Mouse (Mus musculus) ovary, adult 18-20 months (tissue): ENCODE data around the gene Hfe.
"Not testable (repeated sequence)": the region's sequence is repeated elsewhere in the genome, so short reads cannot be mapped to it uniquely, and the experiment has no call there.

Source experiments
- DNase-seq: peaks from one replicate; pipeline ENCODE4 v3.0.0; 2022; ENCODE audit warnings: low spot score, mixed read lengths

Hfe gene

DNA sequence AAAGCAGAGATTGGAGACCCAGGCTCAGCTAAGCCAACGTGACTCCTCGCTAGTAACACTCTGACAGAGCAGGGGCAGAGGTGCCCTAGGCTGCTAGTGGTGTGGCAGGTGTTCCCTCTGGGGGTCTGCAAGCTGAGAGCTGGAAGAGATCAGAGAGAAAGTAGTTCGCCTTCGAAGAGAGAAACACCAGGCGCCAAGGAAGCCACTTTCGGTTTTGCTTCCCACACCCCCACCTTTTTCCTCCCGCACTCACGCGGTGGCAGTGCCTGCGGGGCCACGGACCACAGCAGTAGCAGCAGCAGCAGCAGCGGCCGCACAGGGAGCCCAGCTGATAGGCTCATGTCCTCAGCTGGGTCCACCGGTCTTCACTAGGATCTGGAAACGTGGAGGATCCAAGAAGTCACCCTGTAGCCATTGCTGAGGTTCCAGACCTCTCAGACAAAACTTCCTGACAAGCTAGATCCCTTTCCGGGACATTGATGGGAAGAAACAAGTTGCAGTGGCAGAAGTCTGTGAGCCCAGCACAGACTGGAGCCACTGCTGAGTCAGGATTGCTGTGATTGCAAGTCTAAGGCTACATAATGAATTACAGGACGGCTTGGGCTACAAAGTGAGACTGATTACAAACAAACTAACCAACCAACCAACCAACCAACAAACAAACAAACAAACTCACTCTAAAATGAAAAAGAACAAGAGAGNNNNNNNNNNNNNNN, at the start of gene Hfe:
Gene Hfe, minus strand, starts transcription at position 481 of the 716 bp plus-strand sequence.
- no peak for DNase-seq

DNA sequence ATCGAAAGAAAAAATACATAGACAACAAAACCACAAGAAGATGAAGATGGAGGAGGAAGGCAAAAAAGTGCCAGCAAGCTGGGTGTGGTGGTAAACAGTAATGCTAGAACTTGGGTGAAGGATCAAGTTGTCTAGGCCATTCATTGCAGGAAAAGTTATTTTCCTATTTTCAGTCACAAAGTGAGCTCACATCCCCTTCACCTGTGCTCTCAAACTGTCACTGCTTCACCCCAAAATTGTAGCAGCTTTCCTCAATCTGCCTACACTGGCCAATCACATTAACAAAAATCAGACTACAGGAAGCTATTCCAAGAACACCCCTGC, 49.2 kb upstream of the Hfe start:
- no peak for DNase-seq

DNA sequence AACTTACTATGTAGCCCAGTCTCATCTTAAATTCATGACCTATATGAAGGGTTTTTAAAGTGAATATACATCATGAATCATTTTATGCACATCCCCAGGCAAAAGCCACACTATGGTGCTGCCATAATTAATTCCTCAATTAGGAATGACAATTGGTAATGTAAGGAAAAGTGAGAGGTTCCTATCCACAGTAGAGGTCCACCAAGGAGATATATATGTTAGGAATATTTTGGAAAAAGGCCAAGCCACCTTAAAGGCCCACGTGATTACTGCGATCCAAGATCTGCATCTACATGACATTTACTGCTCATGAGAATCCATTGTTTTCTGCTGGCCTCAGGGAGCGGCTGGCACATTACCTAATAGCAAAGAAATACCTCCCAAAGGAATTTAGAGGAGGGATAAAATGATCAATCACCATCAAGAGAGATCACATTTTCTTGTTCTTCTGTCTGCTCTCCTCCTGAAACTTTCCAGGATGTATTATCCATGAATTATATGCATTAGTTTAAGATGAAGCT, 48.7 kb upstream of the Hfe start:
- DNase-seq: no peak

DNA sequence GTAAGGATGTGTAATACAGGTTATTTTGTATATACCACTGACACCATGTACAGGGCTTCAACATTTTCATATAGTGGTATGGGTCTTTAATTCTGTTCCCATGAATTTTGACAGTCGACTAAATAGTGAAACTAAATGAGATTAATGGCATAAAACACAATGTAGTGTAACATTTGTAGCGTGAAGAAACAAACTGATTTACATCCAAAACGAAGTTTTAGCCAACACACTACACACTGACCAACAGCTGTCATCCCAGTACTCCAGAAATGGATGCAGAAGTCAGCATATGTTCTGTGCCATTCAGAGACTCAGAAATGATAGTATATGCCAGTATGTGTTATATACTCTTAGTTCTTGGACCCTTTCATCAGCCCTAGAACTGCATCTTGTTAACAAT, 47.3 kb upstream of the Hfe start:
- no peak for DNase-seq

DNA sequence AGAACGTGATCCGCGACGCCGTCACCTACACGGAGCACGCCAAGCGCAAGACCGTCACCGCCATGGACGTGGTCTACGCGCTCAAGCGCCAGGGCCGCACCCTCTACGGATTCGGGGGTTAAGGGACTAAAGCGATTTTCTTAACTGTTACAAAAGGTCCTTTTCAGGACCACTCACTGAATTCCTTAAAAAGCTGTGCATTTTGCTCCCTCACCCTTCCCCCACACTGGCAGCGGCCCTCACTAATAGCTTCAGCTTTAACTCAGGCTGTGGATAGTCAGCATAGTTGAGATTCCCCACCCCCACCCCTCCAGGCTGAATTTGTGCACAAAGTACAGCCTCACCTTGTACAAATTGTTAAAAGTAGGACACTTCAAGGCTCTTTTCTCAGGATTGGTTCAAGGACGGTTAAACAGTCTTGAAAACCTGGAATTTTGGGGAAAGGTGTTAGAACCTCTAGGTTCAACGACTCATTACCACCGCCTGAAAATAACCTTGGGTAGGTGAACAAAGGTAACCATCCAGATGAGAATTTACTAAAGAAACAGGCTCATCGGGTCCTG, 46.6 kb upstream of the Hfe start:
- no peak for DNase-seq

DNA sequence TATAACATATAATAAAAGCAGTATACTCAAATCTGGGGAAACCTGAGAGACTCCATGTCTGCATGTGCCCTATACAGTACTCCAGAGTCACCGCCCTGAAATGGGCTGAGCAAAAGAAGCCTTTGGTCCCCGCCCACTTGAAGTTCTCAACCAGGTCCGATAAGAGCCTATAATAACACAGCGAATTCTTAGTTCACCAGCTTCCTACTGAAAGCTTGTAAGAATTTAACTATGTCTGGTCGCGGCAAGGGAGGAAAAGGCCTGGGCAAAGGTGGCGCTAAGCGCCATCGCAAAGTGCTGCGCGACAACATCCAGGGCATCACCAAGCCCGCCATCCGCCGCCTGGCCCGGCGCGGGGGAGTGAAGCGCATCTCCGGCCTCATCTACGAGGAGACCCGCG, 46.1 kb upstream of the Hfe start, which contains the start of gene Hist1h4b:
Gene Hist1h4b, plus strand, starts transcription at position 224 of the 400 bp plus-strand sequence.
- DNase-seq: peak; percentile 81

DNA sequence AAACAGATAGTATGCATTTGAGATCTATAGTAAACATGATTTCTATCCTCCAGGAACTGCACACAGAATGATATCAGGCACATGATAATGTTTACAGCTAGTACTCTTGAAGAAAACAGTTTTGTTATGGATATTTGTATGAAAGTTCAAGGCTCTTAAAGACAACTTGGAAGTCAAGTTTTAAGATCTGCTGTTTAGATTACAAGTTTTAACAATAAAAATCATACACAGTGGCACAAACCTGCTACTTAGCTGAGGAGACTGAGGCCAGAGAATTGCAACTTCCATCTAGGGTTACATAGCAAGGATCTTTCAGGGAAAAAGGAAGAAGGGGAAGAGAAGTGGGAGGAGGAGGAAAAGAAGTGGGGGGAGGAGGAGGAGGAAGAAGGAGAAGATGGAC, 44.3 kb upstream of the Hfe start:
- no peak for DNase-seq

DNA sequence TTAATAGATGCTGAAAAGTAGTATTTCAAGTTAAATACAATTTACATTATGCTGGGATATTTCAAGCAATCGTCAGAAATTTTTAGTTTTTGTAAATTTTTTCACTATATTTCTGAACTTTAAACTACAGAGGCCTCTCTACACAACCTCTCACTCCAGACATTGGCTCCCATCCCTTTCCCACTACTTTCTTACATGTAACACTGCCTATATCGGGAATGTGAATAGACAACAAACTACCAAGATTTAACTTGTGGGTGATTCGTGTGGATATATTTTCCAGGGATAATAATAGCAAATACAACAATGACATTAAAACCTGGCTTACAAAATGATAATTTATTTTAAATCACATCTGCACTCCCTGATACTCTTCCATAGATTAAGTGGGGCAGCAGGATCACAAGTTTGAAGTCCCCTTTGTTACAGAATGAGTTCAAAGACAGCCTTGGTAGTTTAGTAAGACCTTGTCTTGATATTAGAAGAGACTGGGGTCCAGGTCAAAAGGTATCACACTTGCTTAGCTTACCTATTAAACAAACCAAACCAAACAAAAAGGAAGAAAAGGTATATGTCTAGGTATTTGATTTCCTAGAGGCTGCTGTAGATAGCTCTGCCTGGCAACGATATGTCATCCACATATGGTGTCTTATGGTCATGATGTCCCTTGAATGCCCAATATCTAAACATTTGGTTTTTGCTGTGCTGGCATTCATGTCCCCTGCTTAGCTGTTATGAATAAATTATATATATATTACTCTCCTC, 42.8 kb upstream of the Hfe start:
- no peak for DNase-seq

DNA sequence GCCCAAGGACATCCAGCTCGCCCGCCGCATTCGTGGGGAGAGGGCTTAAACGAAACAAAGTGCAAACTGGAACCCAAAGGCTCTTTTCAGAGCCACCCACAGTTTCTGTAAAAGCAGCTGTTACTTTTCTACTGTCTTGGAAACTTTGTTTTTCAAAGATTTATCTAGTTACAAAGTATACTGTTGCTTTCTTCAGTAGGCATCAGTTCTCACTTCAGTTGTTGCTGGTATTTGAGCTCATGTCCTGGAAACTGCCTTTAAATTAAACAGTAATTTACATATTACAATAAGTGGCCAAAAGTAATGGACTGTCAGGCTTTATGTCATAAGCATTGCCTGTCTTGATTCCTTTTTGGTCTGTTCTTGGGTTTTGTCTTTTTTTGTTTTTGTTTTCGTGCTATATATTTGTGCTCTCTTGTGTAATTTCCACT, 42.1 kb upstream of the Hfe start:
- DNase-seq: no peak

DNA sequence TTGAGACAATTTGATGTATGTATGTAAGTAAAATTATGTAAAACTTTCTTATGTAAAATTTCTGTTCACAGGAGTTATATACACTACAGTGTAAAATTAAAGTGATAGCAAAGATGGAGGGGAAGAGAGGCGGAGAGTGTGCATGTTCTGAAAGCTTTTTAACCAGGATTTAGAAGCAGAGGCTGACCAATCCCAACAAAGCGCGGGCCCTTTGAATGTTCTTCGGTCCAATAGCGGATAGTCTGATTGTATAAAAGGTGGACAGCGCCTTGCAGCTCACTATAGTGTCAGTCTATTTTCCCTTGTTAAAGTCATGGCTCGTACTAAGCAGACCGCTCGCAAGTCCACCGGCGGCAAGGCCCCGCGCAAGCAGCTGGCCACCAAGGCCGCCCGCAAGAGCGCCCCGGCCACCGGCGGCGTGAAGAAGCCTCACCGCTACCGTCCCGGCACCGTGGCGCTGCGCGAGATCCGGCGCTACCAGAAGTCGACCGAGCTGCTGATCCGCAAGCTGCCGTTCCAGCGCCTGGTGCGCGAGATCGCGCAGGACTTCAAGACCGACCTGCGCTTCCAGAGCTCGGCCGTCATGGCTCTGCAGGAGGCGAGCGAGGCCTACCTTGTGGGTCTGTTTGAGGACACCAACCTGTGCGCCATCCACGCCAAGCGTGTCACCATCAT, 41.5 kb upstream of the Hfe start, which contains the start of gene Hist1h3b:
Gene Hist1h3b, plus strand, starts transcription at position 201 of the 675 bp plus-strand sequence.
- DNase-seq: peak; percentile 80

DNA sequence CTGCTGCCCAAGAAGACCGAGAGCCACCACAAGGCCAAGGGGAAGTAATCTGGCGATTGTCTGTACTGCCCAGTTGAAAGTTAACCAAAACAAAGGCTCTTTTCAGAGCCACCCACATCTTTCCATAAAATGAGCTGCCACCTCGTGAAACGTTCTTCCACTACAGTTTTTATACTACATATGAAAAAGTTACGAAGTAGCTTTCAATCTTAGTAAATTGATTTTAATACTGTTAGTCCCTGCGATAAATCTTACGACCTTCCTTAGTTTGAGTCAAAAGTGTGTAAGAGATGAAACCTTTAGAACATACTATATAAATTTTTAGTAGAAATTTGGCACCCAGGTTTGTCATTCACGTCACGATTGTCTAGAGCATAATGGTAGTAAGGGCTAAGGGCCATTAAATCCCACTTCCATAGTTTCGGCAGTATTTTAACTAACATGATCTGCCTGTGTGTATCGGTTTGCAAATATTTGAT, 40.9 kb upstream of the Hfe start:
- no peak for DNase-seq

DNA sequence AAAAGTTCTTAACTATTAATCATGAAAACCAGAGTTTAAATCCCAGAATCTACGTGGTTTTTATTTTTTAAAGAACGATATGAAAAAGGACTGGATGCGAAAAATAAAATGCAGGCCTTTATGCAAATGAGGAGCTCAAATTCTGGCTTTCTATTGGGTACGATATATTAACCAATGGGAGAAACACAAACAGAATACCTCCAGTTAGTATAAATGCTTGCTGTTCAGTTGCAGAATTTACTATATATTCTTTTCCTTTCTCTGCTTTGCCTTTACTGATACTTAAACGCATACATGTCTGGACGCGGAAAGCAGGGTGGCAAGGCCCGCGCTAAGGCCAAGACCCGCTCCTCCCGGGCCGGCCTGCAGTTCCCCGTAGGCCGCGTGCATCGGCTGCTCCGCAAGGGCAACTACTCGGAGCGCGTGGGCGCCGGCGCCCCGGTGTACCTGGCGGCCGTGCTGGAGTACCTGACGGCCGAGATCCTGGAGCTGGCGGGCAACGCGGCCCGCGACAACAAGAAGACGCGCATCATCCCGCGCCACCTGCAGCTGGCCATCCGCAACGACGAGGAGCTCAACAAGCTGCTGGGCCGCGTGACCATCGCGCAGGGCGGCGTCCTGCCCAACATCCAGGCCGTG, 40.3 kb upstream of the Hfe start, which contains the start of gene Hist1h2ab:
Gene Hist1h2ab, plus strand, starts transcription at position 288 of the 639 bp plus-strand sequence.
- not testable (repeated sequence) for DNase-seq

DNA sequence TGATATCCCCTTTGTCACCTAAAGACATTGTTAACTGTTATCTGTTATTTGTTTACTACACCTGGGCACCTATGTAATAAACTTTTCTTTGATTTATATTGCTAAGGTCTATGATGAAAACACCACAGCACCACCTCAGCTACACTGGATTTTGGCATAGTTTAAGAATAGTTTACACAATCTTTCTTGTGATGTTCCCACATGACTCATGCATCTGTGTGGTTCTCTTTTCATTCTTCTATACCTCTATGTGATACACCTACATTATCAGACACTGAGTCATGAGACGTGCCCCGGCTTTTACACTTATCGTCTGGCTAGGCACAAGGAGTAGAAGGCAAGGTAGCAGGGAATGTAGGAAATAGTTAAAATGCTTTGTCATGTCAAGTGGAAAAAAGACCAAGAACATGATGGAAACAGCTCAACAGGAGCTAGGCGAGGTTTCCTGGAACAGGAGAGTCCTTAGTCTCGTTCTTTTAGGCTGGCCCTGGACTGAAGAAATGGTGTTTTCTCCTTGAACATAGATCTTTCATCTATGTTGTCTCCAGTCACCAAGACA, 39.0 kb upstream of the Hfe start:
- DNase-seq: no peak

DNA sequence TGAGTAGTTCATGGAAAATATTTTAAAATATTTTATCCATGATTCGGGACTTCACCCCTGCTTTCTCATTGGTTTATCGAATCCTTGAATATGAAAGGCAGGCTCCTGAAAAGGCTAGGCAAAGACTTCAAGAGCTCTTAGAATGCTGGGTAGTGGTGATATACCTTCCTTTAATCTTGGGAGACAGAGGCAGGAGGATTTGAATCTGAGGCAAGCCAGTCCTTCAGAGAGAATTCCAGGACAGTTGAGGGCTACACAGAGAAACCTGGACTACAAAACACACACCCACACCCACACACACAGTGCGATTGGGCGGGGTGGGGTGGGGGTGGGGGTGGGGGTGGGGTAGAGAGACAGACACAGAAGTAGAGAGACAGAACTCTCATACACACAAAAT, 37.2 kb upstream of the Hfe start:
- DNase-seq: no peak

DNA sequence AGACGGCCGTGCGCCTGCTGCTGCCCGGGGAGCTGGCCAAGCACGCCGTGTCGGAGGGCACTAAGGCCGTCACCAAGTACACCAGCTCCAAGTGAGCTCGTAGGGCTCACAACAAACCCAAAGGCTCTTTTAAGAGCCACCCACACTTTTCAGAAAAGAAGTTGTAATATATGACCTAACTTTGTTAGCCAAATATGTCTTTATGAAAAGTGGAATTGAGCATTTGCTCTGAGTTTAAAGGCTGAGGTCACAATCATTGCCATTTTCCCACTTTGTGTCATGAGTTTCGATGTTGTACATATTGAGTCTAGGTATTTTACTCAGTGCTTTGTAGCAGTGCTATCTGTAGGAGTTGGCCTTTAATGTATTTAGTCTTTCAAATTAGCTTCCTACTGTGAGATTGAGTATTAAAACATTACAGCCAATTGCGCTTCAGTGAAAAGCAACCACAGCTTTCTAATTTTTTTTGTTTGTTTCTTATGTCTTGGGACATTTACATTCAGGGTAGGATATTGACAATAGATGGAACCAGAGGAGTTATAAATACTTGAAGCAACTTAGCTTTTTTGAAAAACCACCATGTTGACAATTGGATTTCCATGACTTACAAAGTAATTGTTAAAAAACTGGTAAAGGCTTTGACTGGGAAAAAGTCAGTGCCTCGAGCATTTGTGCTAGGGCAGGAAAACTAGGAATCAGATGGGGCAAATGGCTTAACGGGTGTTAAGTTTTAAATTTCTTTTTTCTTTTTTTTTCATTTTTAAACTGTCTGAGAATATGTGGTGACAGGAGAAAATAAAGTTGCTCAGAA, 36.6 kb upstream of the Hfe start:
- no peak for DNase-seq

DNA sequence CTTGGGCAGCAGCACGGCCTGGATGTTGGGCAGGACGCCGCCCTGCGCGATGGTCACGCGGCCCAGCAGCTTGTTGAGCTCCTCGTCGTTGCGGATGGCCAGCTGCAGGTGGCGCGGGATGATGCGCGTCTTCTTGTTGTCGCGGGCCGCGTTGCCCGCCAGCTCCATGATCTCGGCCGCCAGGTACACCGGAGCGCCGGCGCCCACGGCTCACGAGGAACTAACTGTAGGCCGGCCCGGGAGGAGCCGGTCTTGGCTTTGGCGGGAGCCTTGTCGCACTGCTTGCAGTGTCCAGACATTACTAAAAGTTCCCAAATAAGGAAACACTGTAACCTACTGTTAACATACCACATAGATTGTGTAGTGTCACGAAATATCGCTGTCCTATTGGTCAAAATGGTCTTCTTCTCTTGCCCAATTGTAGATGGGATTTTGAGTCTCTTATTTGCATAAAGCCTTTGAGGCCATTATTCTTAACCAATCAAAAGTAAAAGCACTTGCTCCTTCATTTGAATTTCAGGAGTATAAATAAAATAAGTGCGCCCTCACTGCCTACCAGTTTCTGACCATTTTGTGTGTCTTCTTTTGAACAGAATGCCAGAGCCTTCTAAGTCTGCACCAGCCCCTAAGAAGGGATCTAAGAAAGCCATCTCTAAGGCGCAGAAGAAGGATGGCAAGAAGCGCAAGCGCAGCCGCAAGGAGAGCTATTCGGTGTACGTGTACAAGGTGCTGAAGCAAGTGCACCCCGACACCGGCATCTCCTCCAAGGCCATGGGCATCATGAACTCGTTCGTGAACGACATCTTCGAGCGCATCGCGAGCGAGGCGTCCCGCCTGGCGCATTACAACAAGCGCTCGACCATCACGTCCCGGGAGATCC, 35.8 kb upstream of the Hfe start, which contains the start of gene Hist1h2bb:
Gene Hist1h2bb, plus strand, starts transcription at position 534 of the 880 bp plus-strand sequence.
- peak; percentile 45 for DNase-seq

DNA sequence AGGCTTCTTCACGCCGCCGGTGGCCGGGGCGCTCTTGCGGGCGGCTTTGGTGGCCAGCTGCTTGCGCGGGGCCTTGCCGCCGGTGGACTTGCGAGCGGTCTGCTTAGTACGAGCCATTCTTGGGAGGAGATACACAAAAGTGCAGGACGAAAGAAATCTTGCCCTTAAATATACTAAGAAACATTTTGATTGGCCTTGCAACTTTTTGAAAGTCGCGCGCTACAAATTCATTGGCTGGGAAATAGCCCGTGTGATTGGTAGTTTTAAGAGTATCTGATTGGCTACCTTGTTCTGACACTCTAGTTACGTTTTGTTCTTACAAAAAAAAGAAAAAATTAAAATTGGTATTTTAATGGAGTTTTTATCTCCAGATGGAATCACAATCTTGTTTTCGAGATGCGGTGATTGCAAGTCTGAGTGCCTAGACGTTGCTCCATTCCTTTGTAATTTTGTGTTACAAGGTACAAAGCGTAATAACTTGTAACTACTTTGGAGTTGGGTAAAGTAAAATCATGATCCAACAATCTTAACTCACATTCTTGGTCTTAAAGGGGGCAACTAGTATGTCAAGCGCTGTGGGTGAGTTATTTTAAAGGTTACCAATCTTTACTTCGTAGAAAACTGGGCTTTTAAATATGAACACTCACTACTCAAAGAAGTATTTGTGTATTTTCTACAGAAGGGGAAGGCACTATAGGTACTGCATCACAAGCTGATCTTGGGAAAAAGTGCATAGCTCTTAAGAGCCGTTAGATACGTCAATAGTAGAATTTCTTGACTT, 34.9 kb upstream of the Hfe start, which contains the start of gene Hist1h3c:
Gene Hist1h3c, minus strand, starts transcription at position 222 of the 781 bp plus-strand sequence.
- DNase-seq: peak; percentile 59
